Mouse (Mus musculus): ENCODE measurements around the gene Amy2a5.
"Not testable (repeated sequence)": the region's sequence is repeated elsewhere in the genome, so short reads cannot be mapped to it uniquely, and the experiment has no call there.

Amy2a5 gene

DNA sequence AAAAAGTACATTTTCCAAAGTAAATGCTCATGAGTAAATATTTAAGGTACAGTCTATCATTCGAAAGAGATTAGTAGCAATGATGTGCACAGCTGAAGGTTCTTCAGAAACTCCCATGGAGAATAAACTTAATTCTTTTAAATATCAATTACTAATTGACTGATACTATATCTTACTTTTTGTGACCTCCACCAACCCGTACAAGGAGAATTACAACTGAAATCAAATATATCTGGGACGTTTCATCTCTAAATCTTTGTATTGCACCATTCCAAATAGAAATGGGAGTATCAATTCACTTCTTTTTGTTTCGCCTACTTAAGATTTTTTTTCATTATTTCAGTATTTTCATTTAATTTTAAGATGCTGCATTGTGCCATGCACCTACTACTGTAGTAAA, at the start of gene Amy2a5:
Gene Amy2a5, minus strand, starts transcription at position 101 of the 400 bp plus-strand sequence.
- DNase-seq (ENCODE audit: extremely low read depth, insufficient read length, low spot score): not testable (repeated sequence)

GRCm38 (mm10) chr3:113291349-113291748, 32.7 kb upstream of the Amy2a5 start, which contains the start of gene Amy2a4:
Gene Amy2a4 (minus strand): TSS chr3:113291449.
- DNase-seq (ENCODE audit: extremely low read depth, insufficient read length, low spot score): not testable (repeated sequence)

DNA sequence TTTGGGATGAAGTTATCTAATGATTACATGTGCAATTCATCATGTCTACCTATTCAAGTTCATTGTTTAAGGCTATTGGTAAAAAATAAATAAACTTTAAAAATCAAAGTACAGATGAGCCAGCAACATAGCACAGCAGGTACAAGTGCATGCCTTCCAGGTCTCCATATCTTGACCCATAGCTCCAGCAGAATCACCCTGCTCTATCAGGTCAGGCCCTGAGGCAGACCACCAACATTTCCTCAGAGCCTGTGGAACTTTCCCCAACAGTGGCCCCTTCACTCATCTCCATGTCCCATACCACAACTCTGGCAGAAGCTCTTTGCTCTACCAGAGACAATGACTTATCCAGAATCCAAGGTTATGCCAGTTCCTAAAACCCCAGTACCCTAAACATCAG, 21.6 kb upstream of the Amy2a5 start:
- not testable (repeated sequence) for DNase-seq (ENCODE audit: extremely low read depth, insufficient read length, low spot score)

GRCm38 (mm10) chr3:113279586-113279985, 20.9 kb upstream of the Amy2a5 start:
- DNase-seq (ENCODE audit: extremely low read depth, insufficient read length, low spot score): not testable (repeated sequence)

DNA sequence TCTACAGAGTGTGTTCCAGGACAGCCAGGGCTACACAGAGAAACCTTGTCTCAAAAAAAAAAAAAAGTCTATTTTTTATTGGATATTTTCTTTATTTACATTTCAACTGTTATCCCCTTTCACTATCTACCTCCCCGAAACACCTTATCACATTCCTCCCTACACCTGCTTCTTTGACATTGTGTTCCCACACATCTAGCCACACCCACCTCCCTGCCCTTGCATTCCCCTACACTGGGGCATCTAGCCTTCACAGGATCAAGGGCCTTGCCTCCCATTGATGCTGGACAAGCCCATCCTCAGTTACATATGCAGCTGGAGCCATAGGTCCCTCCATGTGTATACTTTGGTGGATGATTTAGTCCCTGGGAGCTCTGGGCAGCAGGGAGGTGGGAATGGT, 31.5 kb downstream of the Amy2a5 start:
- no peak for DNase-seq (ENCODE audit: extremely low read depth, insufficient read length, low spot score)
